Mouse (Mus musculus) MEL (cell line): ENCODE results near the gene Usp29.

Experiments used
- CHD2 ChIP-seq: IDR thresholded peaks from 2 replicates; pipeline ENCODE4 v1.6.1; 2011; ENCODE audit warnings: low read length, improper control_type of control experiment
- CTCF ChIP-seq, 3 experiments: IDR thresholded peaks in 2 of 3; conservative IDR thresholded peaks in 1 of 3; 2 replicates each; pipeline ENCODE4 v1.5.1; 2011 to 2012; ENCODE audit warnings: low read length in 3 of 3, low read depth in 2 of 3, mild to moderate bottlenecking in 2 of 3, improper control_type of control experiment in 1 of 3, inconsistent platforms in 1 of 3, mixed read lengths in 1 of 3, moderate library complexity in 1 of 3; ENCODE audit not compliant: control insufficient read depth in 1 of 3, insufficient read depth in 1 of 3, poor library complexity in 1 of 3, severe bottlenecking in 1 of 3
- ELF1 ChIP-seq: IDR thresholded peaks from 2 replicates; pipeline ENCODE4 v1.6.1; 2014; ENCODE audit warnings: low read depth, mild to moderate bottlenecking, inconsistent platforms, low read length, improper control_type of control experiment, moderate library complexity
- EP300 ChIP-seq, 2 experiments: IDR thresholded peaks; 2 replicates each; pipeline ENCODE4 v1.6.1; 2011; ENCODE audit warnings: improper control_type of control experiment in 2 of 2, low read length in 2 of 2, low read depth in 1 of 2, mild to moderate bottlenecking in 1 of 2
- GATA1 ChIP-seq: IDR thresholded peaks from 2 replicates; pipeline ENCODE4 v1.6.1; 2011; ENCODE audit warnings: low read depth, low read length, improper control_type of control experiment
- KAT2A ChIP-seq: conservative IDR thresholded peaks from 2 replicates; pipeline ENCODE4 v1.6.1; 2012; ENCODE audit warnings: low read depth, low read length, improper control_type of control experiment, inconsistent platforms
- POLR2A ChIP-seq, 2 experiments: IDR thresholded peaks; 2 replicates each; pipeline ENCODE4 v1.6.1; 2011 to 2012; ENCODE audit warnings: low read length in 2 of 2, mild to moderate bottlenecking in 2 of 2, control low read depth in 1 of 2, improper control_type of control experiment in 1 of 2, low read depth in 1 of 2, moderate library complexity in 1 of 2; ENCODE audit not compliant: control insufficient read depth in 1 of 2, insufficient read depth in 1 of 2, poor library complexity in 1 of 2
- POLR2AphosphoS5 ChIP-seq: IDR thresholded peaks from 2 replicates; pipeline ENCODE4 v1.6.1; 2012; ENCODE audit warnings: low read depth, borderline replicate concordance, mild to moderate bottlenecking, inconsistent platforms, low read length, moderate library complexity, mixed read lengths
- TBP ChIP-seq: IDR thresholded peaks from 2 replicates; pipeline ENCODE4 v1.8.0; 2011; ENCODE audit warnings: low read depth, low read length, improper control_type of control experiment
- USF1 ChIP-seq: IDR thresholded peaks from 2 replicates; pipeline ENCODE4 v1.6.1; 2014; ENCODE audit warnings: low read depth, mild to moderate bottlenecking, inconsistent platforms, low read length, improper control_type of control experiment, moderate library complexity
- USF2 ChIP-seq, 2 experiments: IDR thresholded peaks; 2 replicates each; pipeline ENCODE4 v1.6.1; 2011 to 2012; ENCODE audit warnings: improper control_type of control experiment in 2 of 2, low read length in 2 of 2, borderline replicate concordance in 1 of 2, inconsistent platforms in 1 of 2, low read depth in 1 of 2, mild to moderate bottlenecking in 1 of 2; ENCODE audit not compliant: insufficient read depth in 1 of 2
- ZMIZ1 ChIP-seq: IDR thresholded peaks from 2 replicates; pipeline ENCODE4 v1.6.1; 2012; ENCODE audit warnings: low read depth, mild to moderate bottlenecking, inconsistent platforms, low read length, improper control_type of control experiment, moderate library complexity

GRCm38 (mm10) chr7:6729061-6729817, 1.1 kb upstream of the Usp29 start:
- TF ChIP-seq GATA1 = no peak
- TF ChIP-seq ZMIZ1 = no peak
- TF ChIP-seq CHD2 = no peak
- no peak for TF ChIP-seq USF1
- TF ChIP-seq POLR2A (IDR thresholded peaks at IDR 0.05; ENCODE audit: control insufficient read depth in 1 of 2, insufficient read depth in 1 of 2, low read depth in 1 of 2, low read length in 2 of 2, poor library complexity in 1 of 2) = no peak
- no peak for TF ChIP-seq POLR2AphosphoS5
- no peak for TF ChIP-seq USF2 (IDR thresholded peaks at IDR 0.05; ENCODE audit: borderline replicate concordance in 1 of 2, insufficient read depth in 1 of 2, low read depth in 1 of 2, low read length in 2 of 2)
- no peak for TF ChIP-seq EP300 (IDR thresholded peaks at IDR 0.05; ENCODE audit: low read depth in 1 of 2, low read length in 2 of 2)
- no peak for TF ChIP-seq TBP
- no peak for TF ChIP-seq ELF1
- no peak for TF ChIP-seq CTCF (IDR thresholded peaks at IDR 0.05 in 2 of 3, conservative IDR thresholded peaks at IDR 0.05 in 1 of 3; ENCODE audit: control insufficient read depth in 1 of 3, insufficient read depth in 1 of 3, low read depth in 2 of 3, low read length in 3 of 3, poor library complexity in 1 of 3, severe bottlenecking in 1 of 3)
- TF ChIP-seq KAT2A = no peak
